Mouse (Mus musculus) layer of hippocampus, adult 11-12 months (tissue): ENCODE measurements at regions not wholly inside any gene's neighbourhood (a gene's known extent, or its start where the extent isn't known, plus 50 kb on each side); places are given as distances from the start of the nearest gene placed in this dataset.

Source experiments
- DNase-seq: peaks from one replicate; pipeline ENCODE4 v3.0.0; 2022; ENCODE audit warnings: low spot score

- DNase-seq = no peak
Observed at GRCm38 (mm10) chr7:58488250-58488649, 167.7 kb upstream of the Atp10a start.
